Mouse (Mus musculus) limb, embryonic 10.5 days (tissue): ENCODE measurements around the gene Tango6. TPM values are rescaled to one million over a fixed set of nuclear protein-coding genes. Genes with fewer than 3 reads are reported as not detected.

ENCODE experiments used
- DNase-seq: peaks from one replicate; pipeline ENCODE4 v3.0.0-alpha.2; 2017; ENCODE audit warnings: low spot score
- H3K27ac ChIP-seq: fragments of 300-500 bp; sonication (generic); 2 replicates; pipeline ENCODE4 v1.5.1; 2016; ENCODE audit warnings: mild to moderate bottlenecking
- H3K27me3 ChIP-seq: fragments of 300-500 bp; sonication (generic); 2 replicates; pipeline ENCODE4 v1.6.1; 2016; ENCODE audit warnings: low read depth, mild to moderate bottlenecking; ENCODE audit not compliant: poor library complexity, severe bottlenecking
- H3K36me3 ChIP-seq: fragments of 300-500 bp; sonication (generic); 2 replicates; pipeline ENCODE4 v1.6.1; 2016; ENCODE audit warnings: mild to moderate bottlenecking, moderate library complexity
- H3K4me1 ChIP-seq: fragments of 300-500 bp; sonication (generic); 2 replicates; pipeline ENCODE4 v1.6.1; 2016
- H3K4me3 ChIP-seq: fragments of 300-500 bp; sonication (generic); 2 replicates; pipeline ENCODE4 v1.5.1; 2016; ENCODE audit warnings: mild to moderate bottlenecking, moderate library complexity
- H3K9me3 ChIP-seq: fragments of 300-500 bp; sonication (generic); replicated peaks from 2 replicates; pipeline ENCODE4 v1.6.1; 2016; ENCODE audit warnings: mild to moderate bottlenecking
- WGBS: fragments of 180-500 bp; shearing (Covaris S2); methylation state at CpG from one replicate; pipeline ENCODE4 v1.1.7; 2016; 5-methylcytosine and 5-hydroxymethylcytosine counted together
- polyA plus RNA-seq: library from polyadenylated mRNA; unstranded; fragments of >200 nt; fragmentation: Nextera tagmentation; extraction: Ambion mirVana; gene quantifications from 2 replicates; pipeline ENCODE4 v1.2.1, GENCODE M21; 2016

Gene Tango6
- polyA plus RNA-seq, 1 experiment from 2014 or later = 15.5 TPM

GRCm38 (mm10) chr8:106704901-106705321 lies 22.0 kb downstream of the Tango6 start:
- H3K27ac ChIP-seq = peak overlapping the region; percentile 64; the same call in 1 of the 2 replicates

GRCm38 (mm10) chr8:106706194-106706593 lies 23.3 kb downstream of the Tango6 start:
- H3K27me3 ChIP-seq = no peaks in the 10 kb centered on the region
- no peak for DNase-seq
- H3K27ac ChIP-seq = peak overlapping the region; percentile 14; the same call in 1 of the 2 replicates
- peaks cover 9% of the 10 kb centered on the region; the same call in 1 of the 2 replicates for H3K4me1 ChIP-seq
- WGBS = 90% methylated on average over 6 of the region's 6 CpGs
- no peak overlapping the region for H3K4me3 ChIP-seq
- H3K9me3 ChIP-seq = no peaks in the 10 kb centered on the region
- peaks cover 35% of the 10 kb centered on the region for H3K36me3 ChIP-seq

More at GRCm38 (mm10) chr8:106704901-106705321, 22.0 kb downstream of the Tango6 start:
- Histone ChIP-seq H3K4me3 (no peak overlapping the region), H3K4me1 (peaks cover 9% of the 10 kb centered on the region; the same call in 1 of the 2 replicates), H3K9me3 (no peaks in the 10 kb centered on the region), H3K36me3 (peaks cover 48% of the 10 kb centered on the region), H3K27me3 (no peaks in the 10 kb centered on the region)
- no peak for DNase-seq
- 51% methylated on average over 9 of the region's 9 CpGs for WGBS

- no peak for DNase-seq
- H3K36me3 ChIP-seq = peaks cover 18% of the 10 kb centered on the region
- H3K4me1 ChIP-seq = peaks cover 2% of the 10 kb centered on the region; the same call in 1 of the 2 replicates
- H3K9me3 ChIP-seq = no peaks in the 10 kb centered on the region
- H3K27me3 ChIP-seq = no peaks in the 10 kb centered on the region
- no peak overlapping the region for H3K4me3 ChIP-seq
- WGBS = 92% methylated on average over 2 of the region's 2 CpGs
- no peak overlapping the region for H3K27ac ChIP-seq
Observed at GRCm38 (mm10) chr8:106710002-106710401, 27.1 kb downstream of the Tango6 start.

- H3K27ac ChIP-seq = no peak overlapping the region; the same call in 1 of the 2 replicates
Observed at GRCm38 (mm10) chr8:106712487-106712886, 29.6 kb downstream of the Tango6 start.

GRCm38 (mm10) chr8:106714297-106714696 lies 31.4 kb downstream of the Tango6 start:
- peaks cover 18% of the 10 kb centered on the region; the same call in 1 of the 2 replicates for H3K36me3 ChIP-seq
- peaks cover 8% of the 10 kb centered on the region for H3K4me1 ChIP-seq
- 82% methylated on average over 4 of the region's 4 CpGs for WGBS
- no peak overlapping the region for H3K4me3 ChIP-seq
- H3K9me3 ChIP-seq = no peaks in the 10 kb centered on the region
- DNase-seq = no peak
- H3K27ac ChIP-seq = no peak overlapping the region
- H3K27me3 ChIP-seq = no peaks in the 10 kb centered on the region

More at GRCm38 (mm10) chr8:106712487-106712886, 29.6 kb downstream of the Tango6 start:
- no peak for DNase-seq
- no peaks in the 10 kb centered on the region for H3K27me3 ChIP-seq
- H3K4me1 ChIP-seq = no peaks in the 10 kb centered on the region
- H3K4me3 ChIP-seq = no peak overlapping the region
- no peaks in the 10 kb centered on the region for H3K9me3 ChIP-seq
- H3K36me3 ChIP-seq = peaks cover 14% of the 10 kb centered on the region; the same call in 1 of the 2 replicates
- 95% methylated on average over 3 of the region's 3 CpGs for WGBS

- Histone ChIP-seq H3K27me3 (no peaks in the 10 kb centered on the region), H3K4me3 (no peak overlapping the region), H3K9me3 (no peaks in the 10 kb centered on the region), H3K36me3 (peaks cover 37% of the 10 kb centered on the region), H3K27ac (no peak overlapping the region), H3K4me1 (peaks cover 11% of the 10 kb centered on the region)
- DNase-seq = peak; percentile 77
- WGBS = 33% methylated on average over 17 of the region's 17 CpGs
Observed at GRCm38 (mm10) chr8:106718091-106718500, 35.2 kb downstream of the Tango6 start.

GRCm38 (mm10) chr8:106720921-106721320 lies 38.1 kb downstream of the Tango6 start:
- Histone ChIP-seq H3K36me3 (peaks cover 44% of the 10 kb centered on the region), H3K27ac (peak overlapping the region; percentile 20; the same call in 1 of the 2 replicates), H3K4me3 (no peak overlapping the region), H3K27me3 (no peaks in the 10 kb centered on the region), H3K4me1 (peaks cover 11% of the 10 kb centered on the region), H3K9me3 (no peaks in the 10 kb centered on the region)
- DNase-seq = no peak
- WGBS = 68% methylated on average over 8 of the region's 8 CpGs

GRCm38 (mm10) chr8:106722453-106722852 lies 39.6 kb downstream of the Tango6 start:
- WGBS = 81% methylated on average over 6 of the region's 6 CpGs
- Histone ChIP-seq H3K27me3 (no peaks in the 10 kb centered on the region), H3K27ac (no peak overlapping the region; the same call in 1 of the 2 replicates), H3K36me3 (peaks cover 49% of the 10 kb centered on the region), H3K4me3 (no peak overlapping the region), H3K4me1 (peaks cover 17% of the 10 kb centered on the region), H3K9me3 (no peaks in the 10 kb centered on the region)
- DNase-seq = no peak

GRCm38 (mm10) chr8:106723921-106724320 lies 41.1 kb downstream of the Tango6 start:
- Histone ChIP-seq H3K27ac (no peak overlapping the region), H3K27me3 (no peaks in the 10 kb centered on the region), H3K4me1 (peaks cover 11% of the 10 kb centered on the region), H3K4me3 (no peak overlapping the region), H3K36me3 (peaks cover 44% of the 10 kb centered on the region), H3K9me3 (no peaks in the 10 kb centered on the region)
- WGBS = 53% methylated on average over 2 of the region's 2 CpGs
- DNase-seq = no peak

GRCm38 (mm10) chr8:106726551-106726950 lies 43.7 kb downstream of the Tango6 start:
- Histone ChIP-seq H3K4me1 (peaks cover 8% of the 10 kb centered on the region), H3K9me3 (no peaks in the 10 kb centered on the region), H3K27ac (no peak overlapping the region), H3K27me3 (no peaks in the 10 kb centered on the region), H3K36me3 (peaks cover 33% of the 10 kb centered on the region), H3K4me3 (no peak overlapping the region)
- DNase-seq = no peak
- WGBS = 93% methylated on average over 6 of the region's 6 CpGs

GRCm38 (mm10) chr8:106727241-106727835 lies 44.5 kb downstream of the Tango6 start:
- Histone ChIP-seq H3K4me3 (no peak overlapping the region), H3K4me1 (peaks cover 8% of the 10 kb centered on the region), H3K27me3 (no peaks in the 10 kb centered on the region), H3K9me3 (no peaks in the 10 kb centered on the region), H3K36me3 (peaks cover 29% of the 10 kb centered on the region), H3K27ac (no peak overlapping the region)
- 55% methylated on average over 16 of the region's 16 CpGs for WGBS
- DNase-seq = no peak

- H3K27ac ChIP-seq = no peak overlapping the region
- H3K27me3 ChIP-seq = no peaks in the 10 kb centered on the region
- H3K4me3 ChIP-seq = no peak overlapping the region
- H3K36me3 ChIP-seq = peaks cover 29% of the 10 kb centered on the region
- peaks cover 13% of the 10 kb centered on the region for H3K4me1 ChIP-seq
- H3K9me3 ChIP-seq = no peaks in the 10 kb centered on the region
- no peak for DNase-seq
- WGBS = 74% methylated on average over 1 of the region's 1 CpGs
Observed at GRCm38 (mm10) chr8:106727889-106728288, 45.0 kb downstream of the Tango6 start.

GRCm38 (mm10) chr8:106732921-106733320 lies 50.1 kb downstream of the Tango6 start:
- no peaks in the 10 kb centered on the region for H3K27me3 ChIP-seq
- DNase-seq = no peak

More at GRCm38 (mm10) chr8:106732921-106733320, 50.1 kb downstream of the Tango6 start:
- no peak overlapping the region for H3K4me3 ChIP-seq
- H3K9me3 ChIP-seq = no peaks in the 10 kb centered on the region
- H3K27ac ChIP-seq = peak overlapping the region; percentile 53; the same call in 1 of the 2 replicates
- 47% methylated on average over 5 of the region's 5 CpGs for WGBS
- H3K4me1 ChIP-seq = peaks cover 36% of the 10 kb centered on the region
- peaks cover 25% of the 10 kb centered on the region for H3K36me3 ChIP-seq
